Mouse (Mus musculus): ENCODE measurements at regions not wholly inside any gene's neighbourhood (a gene's known extent, or its start where the extent isn't known, plus 50 kb on each side); places are given as distances from the start of the nearest gene placed in this dataset.

- H3K4me2 ChIP-seq (ENCODE audit: low read depth, low read length): no peak overlapping the region
- no peak for ATAC-seq (ENCODE audit: low read depth)
- H3K9me3 ChIP-seq (replicated peaks; ENCODE audit: control insufficient read depth, low read length): no peaks in the 10 kb centered on the region
- H3K4me3 ChIP-seq (ENCODE audit: low read depth, low read length): no peak overlapping the region
- no peak overlapping the region for H3K27ac ChIP-seq (ENCODE audit: low read length)
- H3K36me3 ChIP-seq (ENCODE audit: control insufficient read depth, insufficient read depth): no peaks in the 10 kb centered on the region
- no peaks in the 10 kb centered on the region for H3K27me3 ChIP-seq (ENCODE audit: control insufficient read depth, insufficient read depth, low read depth, low read length)
- 51% methylated on average over 5 of the region's 5 CpGs for WGBS (ENCODE audit: insufficient replicate concordance)
- H3K4me1 ChIP-seq (ENCODE audit: control insufficient read depth, low read depth, low read length): no peaks in the 10 kb centered on the region
- H3K9ac ChIP-seq (ENCODE audit: low read depth, low read length): no peak overlapping the region
Observed at GRCm38 (mm10) chr12:9247506-9247905, 217.7 kb downstream of the Ttc32 start.

- no peaks in the 10 kb centered on the region for H3K36me3 ChIP-seq (ENCODE audit: control insufficient read depth, insufficient read depth)
- no peaks in the 10 kb centered on the region for H3K27me3 ChIP-seq (ENCODE audit: control insufficient read depth, insufficient read depth, low read depth, low read length)
- H3K9me3 ChIP-seq (replicated peaks; ENCODE audit: control insufficient read depth, low read length): no peaks in the 10 kb centered on the region
- H3K9ac ChIP-seq (ENCODE audit: low read depth, low read length): no peak overlapping the region
- 16% methylated on average over 5 of the region's 5 CpGs for WGBS (ENCODE audit: insufficient replicate concordance)
- no peak for ATAC-seq (ENCODE audit: low read depth)
- no peak overlapping the region for H3K27ac ChIP-seq (ENCODE audit: low read length)
- H3K4me1 ChIP-seq (ENCODE audit: control insufficient read depth, low read depth, low read length): no peaks in the 10 kb centered on the region
- H3K4me2 ChIP-seq (ENCODE audit: low read depth, low read length): no peak overlapping the region
- no peak overlapping the region for H3K4me3 ChIP-seq (ENCODE audit: low read depth, low read length)
Observed at GRCm38 (mm10) chr12:9251772-9252171, 222.0 kb downstream of the Ttc32 start.

- H3K27ac ChIP-seq (ENCODE audit: low read length): no peak overlapping the region
- H3K4me1 ChIP-seq (ENCODE audit: control insufficient read depth, low read depth, low read length): no peaks in the 10 kb centered on the region
- no peaks in the 10 kb centered on the region for H3K36me3 ChIP-seq (ENCODE audit: control insufficient read depth, insufficient read depth)
- no peak overlapping the region for H3K4me3 ChIP-seq (ENCODE audit: low read depth, low read length)
- H3K9me3 ChIP-seq (replicated peaks; ENCODE audit: control insufficient read depth, low read length): no peaks in the 10 kb centered on the region
- no peak overlapping the region for H3K9ac ChIP-seq (ENCODE audit: low read depth, low read length)
- ATAC-seq (ENCODE audit: low read depth): no peak
- no peaks in the 10 kb centered on the region for H3K27me3 ChIP-seq (ENCODE audit: control insufficient read depth, insufficient read depth, low read depth, low read length)
- 27% methylated on average over 19 of the region's 19 CpGs for WGBS (ENCODE audit: insufficient replicate concordance)
- no peak overlapping the region for H3K4me2 ChIP-seq (ENCODE audit: low read depth, low read length)
Observed at GRCm38 (mm10) chr12:9253306-9254074, 223.7 kb downstream of the Ttc32 start.

- H3K27me3 ChIP-seq (ENCODE audit: control insufficient read depth, insufficient read depth, low read depth, low read length): no peaks in the 10 kb centered on the region
- H3K4me1 ChIP-seq (ENCODE audit: control insufficient read depth, low read depth, low read length): no peaks in the 10 kb centered on the region
- no peak overlapping the region for H3K4me2 ChIP-seq (ENCODE audit: low read depth, low read length)
- ATAC-seq (ENCODE audit: low read depth): no peak
- H3K9ac ChIP-seq (ENCODE audit: low read depth, low read length): no peak overlapping the region
- H3K36me3 ChIP-seq (ENCODE audit: control insufficient read depth, insufficient read depth): no peaks in the 10 kb centered on the region
- 66% methylated on average over 6 of the region's 6 CpGs for WGBS (ENCODE audit: insufficient replicate concordance)
- H3K9me3 ChIP-seq (replicated peaks; ENCODE audit: control insufficient read depth, low read length): no peaks in the 10 kb centered on the region
- no peak overlapping the region for H3K27ac ChIP-seq (ENCODE audit: low read length)
- H3K4me3 ChIP-seq (ENCODE audit: low read depth, low read length): no peak overlapping the region
Observed at GRCm38 (mm10) chr12:9254301-9254860, 224.6 kb downstream of the Ttc32 start.

GRCm38 (mm10) chr12:9255661-9256486, 226.1 kb downstream of the Ttc32 start:
- Histone ChIP-seq H3K9ac (ENCODE audit: low read depth, low read length) (no peak overlapping the region), H3K36me3 (ENCODE audit: control insufficient read depth, insufficient read depth) (no peaks in the 10 kb centered on the region), H3K9me3 (replicated peaks; ENCODE audit: control insufficient read depth, low read length) (no peaks in the 10 kb centered on the region), H3K4me1 (ENCODE audit: control insufficient read depth, low read depth, low read length) (no peaks in the 10 kb centered on the region), H3K27me3 (ENCODE audit: control insufficient read depth, insufficient read depth, low read depth, low read length) (no peaks in the 10 kb centered on the region), H3K27ac (ENCODE audit: low read length) (no peak overlapping the region), H3K4me2 (ENCODE audit: low read depth, low read length) (no peak overlapping the region), H3K4me3 (ENCODE audit: low read depth, low read length) (no peak overlapping the region)
- 59% methylated on average over 10 of the region's 10 CpGs for WGBS (ENCODE audit: insufficient replicate concordance)
- ATAC-seq (ENCODE audit: low read depth): no peak

- H3K4me1 ChIP-seq (ENCODE audit: control insufficient read depth, low read depth, low read length): no peaks in the 10 kb centered on the region
- H3K9me3 ChIP-seq (replicated peaks; ENCODE audit: control insufficient read depth, low read length): no peaks in the 10 kb centered on the region
- no peak overlapping the region for H3K9ac ChIP-seq (ENCODE audit: low read depth, low read length)
- H3K27me3 ChIP-seq (ENCODE audit: control insufficient read depth, insufficient read depth, low read depth, low read length): no peaks in the 10 kb centered on the region
- no peak overlapping the region for H3K4me2 ChIP-seq (ENCODE audit: low read depth, low read length)
- no peak overlapping the region for H3K27ac ChIP-seq (ENCODE audit: low read length)
- no peak for ATAC-seq (ENCODE audit: low read depth)
- no peak overlapping the region for H3K4me3 ChIP-seq (ENCODE audit: low read depth, low read length)
- H3K36me3 ChIP-seq (ENCODE audit: control insufficient read depth, insufficient read depth): no peaks in the 10 kb centered on the region
Observed at GRCm38 (mm10) chr12:9256487-9256820, 226.7 kb downstream of the Ttc32 start.

GRCm38 (mm10) chr12:9258221-9258620, 228.4 kb downstream of the Ttc32 start:
- 67% methylated on average over 1 of the region's 1 CpGs for WGBS (ENCODE audit: insufficient replicate concordance)
- no peak overlapping the region for H3K27ac ChIP-seq (ENCODE audit: low read length)
- no peak for ATAC-seq (ENCODE audit: low read depth)
- no peak overlapping the region for H3K4me3 ChIP-seq (ENCODE audit: low read depth, low read length)
- no peak overlapping the region for H3K4me2 ChIP-seq (ENCODE audit: low read depth, low read length)
- H3K36me3 ChIP-seq (ENCODE audit: control insufficient read depth, insufficient read depth): no peaks in the 10 kb centered on the region
- H3K9ac ChIP-seq (ENCODE audit: low read depth, low read length): no peak overlapping the region
- H3K9me3 ChIP-seq (replicated peaks; ENCODE audit: control insufficient read depth, low read length): no peaks in the 10 kb centered on the region
- H3K4me1 ChIP-seq (ENCODE audit: control insufficient read depth, low read depth, low read length): no peaks in the 10 kb centered on the region
- H3K27me3 ChIP-seq (ENCODE audit: control insufficient read depth, insufficient read depth, low read depth, low read length): no peaks in the 10 kb centered on the region

GRCm38 (mm10) chr12:9261662-9262061, 231.9 kb downstream of the Ttc32 start:
- no peak overlapping the region for H3K27ac ChIP-seq (ENCODE audit: low read length)
- H3K9ac ChIP-seq (ENCODE audit: low read depth, low read length): no peak overlapping the region
- no peak overlapping the region for H3K4me2 ChIP-seq (ENCODE audit: low read depth, low read length)
- no peak for ATAC-seq (ENCODE audit: low read depth)
- H3K4me1 ChIP-seq (ENCODE audit: control insufficient read depth, low read depth, low read length): no peaks in the 10 kb centered on the region
- no peaks in the 10 kb centered on the region for H3K27me3 ChIP-seq (ENCODE audit: control insufficient read depth, insufficient read depth, low read depth, low read length)
- H3K4me3 ChIP-seq (ENCODE audit: low read depth, low read length): no peak overlapping the region
- no peaks in the 10 kb centered on the region for H3K9me3 ChIP-seq (replicated peaks; ENCODE audit: control insufficient read depth, low read length)
- no peaks in the 10 kb centered on the region for H3K36me3 ChIP-seq (ENCODE audit: control insufficient read depth, insufficient read depth)
- 50% methylated on average over 6 of the region's 6 CpGs for WGBS (ENCODE audit: insufficient replicate concordance)

GRCm38 (mm10) chr12:9266221-9266620, 236.4 kb downstream of the Ttc32 start:
- WGBS (ENCODE audit: insufficient replicate concordance): 43% methylated on average over 4 of the region's 4 CpGs
- ATAC-seq (ENCODE audit: low read depth): no peak
- Histone ChIP-seq H3K4me2 (ENCODE audit: low read depth, low read length) (no peak overlapping the region), H3K9me3 (replicated peaks; ENCODE audit: control insufficient read depth, low read length) (no peaks in the 10 kb centered on the region), H3K4me3 (ENCODE audit: low read depth, low read length) (no peak overlapping the region), H3K9ac (ENCODE audit: low read depth, low read length) (no peak overlapping the region), H3K36me3 (ENCODE audit: control insufficient read depth, insufficient read depth) (no peaks in the 10 kb centered on the region), H3K4me1 (ENCODE audit: control insufficient read depth, low read depth, low read length) (no peaks in the 10 kb centered on the region), H3K27me3 (ENCODE audit: control insufficient read depth, insufficient read depth, low read depth, low read length) (no peaks in the 10 kb centered on the region), H3K27ac (ENCODE audit: low read length) (no peak overlapping the region)

All from liver, embryonic 16.5 days (tissue).